Mouse (Mus musculus) forebrain, embryonic 16.5 days (tissue): ENCODE results near the gene Smug1. TPM values are rescaled to one million over a fixed set of nuclear protein-coding genes. Genes with fewer than 3 reads are reported as not detected.

Experiments
- ATAC-seq: fragments of 200-750 bp; cut with Nextera tagmentation; 2 replicates; pipeline ENCODE4 v1.8.0; 2017; ENCODE audit warnings: mild to moderate bottlenecking, moderate library complexity
- H3K27ac ChIP-seq: fragments of 300-500 bp; sonication (generic); 2 replicates; pipeline ENCODE4 v1.5.1; 2014; ENCODE audit warnings: low read length, control low read depth
- H3K27me3 ChIP-seq: fragments of 300-500 bp; sonication (generic); replicated peaks from 2 replicates; pipeline ENCODE4 v1.6.1; 2014; ENCODE audit warnings: low read length; ENCODE audit not compliant: control insufficient read depth, insufficient read depth
- H3K36me3 ChIP-seq: fragments of 300-500 bp; sonication (generic); 2 replicates; pipeline ENCODE4 v1.6.1; 2014; ENCODE audit not compliant: control insufficient read depth, insufficient read depth
- H3K4me1 ChIP-seq: fragments of 300-500 bp; sonication (generic); replicated peaks from 2 replicates; pipeline ENCODE4 v1.6.1; 2014; ENCODE audit warnings: low read length; ENCODE audit not compliant: control insufficient read depth, insufficient read depth
- H3K4me2 ChIP-seq: fragments of 300-500 bp; sonication (generic); 2 replicates; pipeline ENCODE4 v1.6.1; 2014; ENCODE audit warnings: mild to moderate bottlenecking, low read length, control low read depth
- H3K4me3 ChIP-seq: fragments of 300-500 bp; sonication (generic); replicated peaks from 2 replicates; pipeline ENCODE4 v1.5.1; 2014; ENCODE audit warnings: mild to moderate bottlenecking, low read length, control low read depth
- H3K9ac ChIP-seq: fragments of 300-500 bp; sonication (generic); replicated peaks from 2 replicates; pipeline ENCODE4 v1.6.1; 2014; ENCODE audit warnings: low read depth, low read length, control low read depth
- H3K9me3 ChIP-seq: fragments of 300-500 bp; sonication (generic); 2 replicates; pipeline ENCODE4 v1.6.1; 2016; ENCODE audit warnings: low read length; ENCODE audit not compliant: control insufficient read depth
- WGBS: fragments of 180-500 bp; shearing (Covaris S2); extraction: QIAGEN DNeasy Blood & Tissue Kit; methylation state at CpG from one replicate; pipeline ENCODE4 v1.1.7; 2014; 5-methylcytosine and 5-hydroxymethylcytosine counted together
- polyA plus RNA-seq: library from polyadenylated mRNA; unstranded; fragments of >200 nt; fragmentation: Nextera tagmentation; extraction: Ambion mirVana; gene quantifications from 2 replicates; pipeline ENCODE4 v1.2.1, GENCODE M21; 2015

Smug1 gene
- polyA plus RNA-seq, 1 experiment from 2014 or later = 28.0 TPM

DNA sequence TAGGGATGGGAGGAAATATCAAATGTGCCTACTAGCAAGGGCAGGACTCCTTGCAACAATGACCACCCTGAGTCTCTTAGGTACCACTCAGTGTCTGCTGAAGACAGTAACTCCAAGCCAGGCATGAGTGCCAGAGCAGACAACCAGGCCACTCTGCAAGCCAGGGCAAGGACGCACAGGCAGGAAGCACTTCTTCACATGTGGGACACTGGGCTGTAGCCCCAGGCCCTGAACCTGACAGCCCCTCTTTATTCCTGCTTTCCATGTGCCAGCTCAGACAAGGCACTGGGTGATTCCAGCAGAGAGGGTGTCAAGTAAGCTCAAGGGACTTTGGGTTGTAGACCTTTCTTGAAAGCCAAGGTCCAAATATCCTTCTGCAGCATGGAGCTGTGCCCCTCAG, 11.9 kb upstream of the Smug1 start:
- H3K36me3 ChIP-seq = no peaks in the 10 kb centered on the region
- H3K4me3 ChIP-seq = no peak overlapping the region
- H3K27me3 ChIP-seq = peaks cover 87% of the 10 kb centered on the region

DNA sequence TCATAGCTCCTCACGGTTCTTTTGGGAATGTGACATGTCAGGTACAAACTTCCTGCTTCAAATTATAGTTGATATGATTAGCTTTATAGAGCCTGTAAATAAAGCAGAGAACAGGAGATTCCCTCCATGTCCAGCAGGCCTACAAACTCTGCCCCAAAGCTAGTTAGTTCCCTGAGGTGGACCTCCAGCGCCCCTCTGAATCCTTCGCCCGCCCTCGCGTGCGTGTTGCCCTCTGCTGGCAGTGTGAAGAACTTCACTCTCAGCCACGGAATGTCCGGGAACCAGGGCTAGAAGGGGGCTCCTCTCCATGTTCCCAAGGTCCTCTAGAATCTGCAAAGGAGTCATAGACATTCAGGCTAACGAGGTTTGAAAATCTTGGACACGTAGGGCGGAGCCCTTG, 11.2 kb upstream of the Smug1 start:
- no peak overlapping the region for H3K27ac ChIP-seq
- H3K27me3 ChIP-seq = peaks cover 89% of the 10 kb centered on the region
- no peak overlapping the region for H3K9ac ChIP-seq
- ATAC-seq = no peak
- H3K9me3 ChIP-seq = no peaks in the 10 kb centered on the region
- WGBS = 4% methylated on average over 12 of the region's 12 CpGs
- peaks cover 13% of the 10 kb centered on the region for H3K4me1 ChIP-seq
- no peak overlapping the region for H3K4me3 ChIP-seq
- H3K36me3 ChIP-seq = no peaks in the 10 kb centered on the region
- H3K4me2 ChIP-seq = no peak overlapping the region

More for the DNA sequence above, 11.9 kb upstream of the Smug1 start:
- no peak for ATAC-seq
- Histone ChIP-seq H3K4me1 (peaks cover 20% of the 10 kb centered on the region), H3K9ac (no peak overlapping the region), H3K27ac (no peak overlapping the region), H3K4me2 (no peak overlapping the region), H3K9me3 (no peaks in the 10 kb centered on the region)
- 50% methylated on average over 1 of the region's 1 CpGs for WGBS

DNA sequence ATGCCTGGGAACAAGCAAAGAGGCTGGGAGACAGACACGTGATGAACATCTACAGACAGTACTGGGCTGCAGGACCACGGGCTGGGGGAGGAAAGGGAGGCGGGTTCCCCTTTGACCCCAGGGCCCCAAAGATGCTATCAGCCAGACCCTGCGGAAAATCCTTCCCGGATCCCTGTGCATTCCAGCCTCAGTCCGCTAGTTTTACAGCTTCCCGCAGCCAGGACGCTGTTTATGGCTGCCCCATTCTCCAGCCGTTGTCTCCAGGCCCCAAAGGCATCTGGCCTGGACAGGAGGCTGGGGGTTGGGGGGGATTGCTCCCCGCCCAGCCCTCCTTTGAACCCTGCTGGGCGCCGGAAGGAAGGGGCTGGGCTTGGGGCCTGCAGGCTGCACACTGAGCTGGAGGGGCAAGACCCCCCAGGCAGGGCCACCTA, 10.7 kb upstream of the Smug1 start:
- Histone ChIP-seq H3K4me2 (no peak overlapping the region), H3K4me1 (peaks cover 8% of the 10 kb centered on the region), H3K36me3 (no peaks in the 10 kb centered on the region), H3K27me3 (peaks cover 89% of the 10 kb centered on the region), H3K9ac (no peak overlapping the region), H3K27ac (no peak overlapping the region), H3K4me3 (no peak overlapping the region), H3K9me3 (no peaks in the 10 kb centered on the region)
- ATAC-seq = peak; percentile 19; the same call in 1 of the 2 replicates
- 5% methylated on average over 12 of the region's 12 CpGs for WGBS

DNA sequence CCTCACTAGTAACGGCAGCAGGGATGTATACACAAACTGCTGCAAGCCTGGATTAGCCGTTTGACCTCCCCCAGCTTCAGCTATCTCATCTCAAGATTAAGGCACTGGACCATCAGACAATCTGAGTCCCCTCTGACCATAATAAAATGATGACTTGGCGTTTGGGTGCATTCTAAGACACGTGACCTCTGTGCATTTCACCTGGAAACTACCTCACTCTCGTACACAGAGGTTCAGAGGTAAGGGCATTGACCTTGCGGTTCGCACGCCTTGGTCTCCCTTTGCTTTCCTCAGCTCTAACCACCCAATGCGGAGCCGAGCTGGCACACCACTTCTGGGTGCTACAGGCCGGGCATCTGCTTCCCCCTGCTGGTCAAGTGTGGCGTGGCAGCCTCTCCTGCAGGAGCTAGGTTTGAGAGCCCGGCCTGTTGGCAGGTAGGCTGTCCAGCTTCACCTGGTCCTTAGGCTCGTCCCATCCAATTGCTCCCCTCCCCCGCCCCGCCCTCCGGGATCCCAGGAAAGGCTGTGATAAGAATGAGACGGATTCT, 10.1 kb upstream of the Smug1 start:
- Histone ChIP-seq H3K9ac (no peak overlapping the region), H3K4me1 (peaks cover 4% of the 10 kb centered on the region; the same call in 1 of the 2 replicates), H3K9me3 (no peaks in the 10 kb centered on the region), H3K27ac (no peak overlapping the region), H3K4me3 (no peak overlapping the region), H3K27me3 (peaks cover 95% of the 10 kb centered on the region), H3K36me3 (no peaks in the 10 kb centered on the region), H3K4me2 (no peak overlapping the region; the same call in 1 of the 2 replicates)
- peak; percentile 81 for ATAC-seq
- 1% methylated on average over 18 of the region's 18 CpGs for WGBS

DNA sequence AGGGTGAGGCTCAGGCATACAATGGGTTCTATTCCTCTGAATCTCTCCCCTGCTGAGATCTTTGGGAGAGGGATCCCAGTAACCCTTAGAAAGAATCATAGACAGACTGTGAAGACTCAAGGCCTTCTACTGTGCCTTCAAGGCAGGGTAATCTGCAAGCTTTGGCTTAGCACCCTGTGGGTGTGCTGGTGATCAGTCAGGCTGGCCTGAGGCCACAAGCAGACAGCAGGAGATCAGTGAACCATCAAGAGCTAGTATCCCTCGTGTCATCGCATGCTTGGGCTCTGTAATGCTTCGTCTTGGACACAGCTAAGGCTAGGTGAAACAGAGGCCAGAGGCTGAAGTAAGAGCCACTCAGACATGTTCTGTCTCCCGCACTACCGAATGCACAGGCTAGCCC, 6.4 kb upstream of the Smug1 start:
- H3K4me3 ChIP-seq = no peak overlapping the region
- H3K4me1 ChIP-seq = peaks cover 21% of the 10 kb centered on the region
- H3K9ac ChIP-seq = no peak overlapping the region
- H3K27ac ChIP-seq = no peak overlapping the region
- no peaks in the 10 kb centered on the region for H3K9me3 ChIP-seq
- 72% methylated on average over 5 of the region's 5 CpGs for WGBS
- H3K36me3 ChIP-seq = no peaks in the 10 kb centered on the region
- peaks cover 98% of the 10 kb centered on the region for H3K27me3 ChIP-seq
- ATAC-seq = no peak
- no peak overlapping the region for H3K4me2 ChIP-seq

DNA sequence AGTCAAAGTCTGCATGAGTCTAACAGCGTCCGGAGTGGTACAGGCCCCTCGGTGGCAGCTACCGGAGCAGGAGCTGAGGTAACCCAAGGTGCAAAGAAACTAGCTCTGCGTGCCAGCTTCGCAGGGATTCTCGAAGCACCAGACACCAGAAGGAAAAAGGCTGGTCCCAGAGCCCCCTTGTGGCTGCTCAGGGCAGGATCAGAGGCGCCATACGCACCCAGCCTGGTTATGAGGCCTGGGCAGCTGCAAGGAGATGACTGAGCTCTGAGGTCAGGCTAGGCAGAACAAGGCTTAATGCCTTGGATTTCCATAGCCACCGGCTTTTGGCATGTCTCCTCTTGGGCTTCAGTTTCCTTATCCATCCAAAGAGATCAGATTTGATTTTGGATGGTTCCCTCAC, 5.6 kb upstream of the Smug1 start:
- 4% methylated on average over 10 of the region's 10 CpGs for WGBS

DNA sequence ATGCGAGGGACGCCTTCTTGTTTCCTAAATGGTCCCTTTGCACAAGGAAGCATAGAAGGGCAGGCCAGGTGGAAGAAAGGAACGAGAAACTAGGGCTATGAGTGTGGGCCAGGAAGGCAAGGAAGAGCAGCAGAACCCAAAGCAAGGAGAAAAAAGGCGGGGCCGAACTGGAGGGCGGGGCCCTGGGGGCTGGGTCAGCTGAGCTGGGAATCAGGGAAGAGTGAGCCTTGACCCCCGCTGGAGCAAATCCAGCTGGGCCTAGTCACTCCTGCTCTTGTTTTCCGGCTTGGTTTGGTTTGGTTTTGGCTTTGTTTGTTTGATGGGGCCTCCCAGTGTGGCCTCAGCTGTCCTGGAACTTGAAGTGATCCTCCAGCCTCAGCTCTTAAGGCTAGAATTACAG, 4.4 kb upstream of the Smug1 start:
- Histone ChIP-seq H3K36me3 (no peaks in the 10 kb centered on the region), H3K27me3 (peaks cover 99% of the 10 kb centered on the region), H3K9me3 (no peaks in the 10 kb centered on the region), H3K9ac (no peak overlapping the region), H3K4me3 (no peak overlapping the region), H3K27ac (no peak overlapping the region), H3K4me2 (no peak overlapping the region), H3K4me1 (peaks cover 17% of the 10 kb centered on the region)
- no peak for ATAC-seq
- WGBS = 10% methylated on average over 8 of the region's 8 CpGs

More for the DNA sequence above, 5.6 kb upstream of the Smug1 start:
- Histone ChIP-seq H3K9ac (no peak overlapping the region), H3K4me3 (no peak overlapping the region), H3K36me3 (no peaks in the 10 kb centered on the region), H3K4me1 (peaks cover 21% of the 10 kb centered on the region), H3K9me3 (no peaks in the 10 kb centered on the region), H3K4me2 (no peak overlapping the region), H3K27me3 (peaks cover 98% of the 10 kb centered on the region), H3K27ac (no peak overlapping the region)
- ATAC-seq = 0 out of 2 replicates have a peak, but pooled peaks have one; percentile 24

DNA sequence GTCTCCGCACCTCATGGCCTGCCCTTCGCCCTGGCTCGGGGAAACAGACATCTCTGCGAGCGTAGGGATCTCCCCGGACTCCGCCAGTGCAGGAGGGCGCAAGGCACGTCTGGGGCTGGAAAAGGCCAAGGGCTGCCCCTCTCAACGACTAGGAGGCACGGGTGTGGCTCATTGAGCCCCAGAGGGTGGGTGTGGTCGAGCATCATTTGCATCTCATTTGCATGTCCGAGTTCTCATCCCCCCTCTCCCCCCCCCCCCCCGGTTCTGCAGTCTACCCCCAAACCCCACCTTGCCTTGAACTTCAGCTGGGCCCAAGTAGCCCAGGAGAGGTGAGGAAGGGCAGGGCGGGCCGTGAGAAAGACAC, 3.4 kb upstream of the Smug1 start:
- peaks cover 95% of the 10 kb centered on the region for H3K27me3 ChIP-seq
- H3K4me1 ChIP-seq = peaks cover 21% of the 10 kb centered on the region
- no peaks in the 10 kb centered on the region for H3K36me3 ChIP-seq
- no peaks in the 10 kb centered on the region for H3K9me3 ChIP-seq
- peak overlapping the region; percentile 95 for H3K4me2 ChIP-seq
- H3K9ac ChIP-seq = no peak overlapping the region
- no peak overlapping the region for H3K27ac ChIP-seq
- 6% methylated on average over 15 of the region's 16 CpGs for WGBS
- ATAC-seq = no peak
- H3K4me3 ChIP-seq = 0 out of 2 replicates have a peak overlapping the region, but pooled peaks have one; percentile 0

DNA sequence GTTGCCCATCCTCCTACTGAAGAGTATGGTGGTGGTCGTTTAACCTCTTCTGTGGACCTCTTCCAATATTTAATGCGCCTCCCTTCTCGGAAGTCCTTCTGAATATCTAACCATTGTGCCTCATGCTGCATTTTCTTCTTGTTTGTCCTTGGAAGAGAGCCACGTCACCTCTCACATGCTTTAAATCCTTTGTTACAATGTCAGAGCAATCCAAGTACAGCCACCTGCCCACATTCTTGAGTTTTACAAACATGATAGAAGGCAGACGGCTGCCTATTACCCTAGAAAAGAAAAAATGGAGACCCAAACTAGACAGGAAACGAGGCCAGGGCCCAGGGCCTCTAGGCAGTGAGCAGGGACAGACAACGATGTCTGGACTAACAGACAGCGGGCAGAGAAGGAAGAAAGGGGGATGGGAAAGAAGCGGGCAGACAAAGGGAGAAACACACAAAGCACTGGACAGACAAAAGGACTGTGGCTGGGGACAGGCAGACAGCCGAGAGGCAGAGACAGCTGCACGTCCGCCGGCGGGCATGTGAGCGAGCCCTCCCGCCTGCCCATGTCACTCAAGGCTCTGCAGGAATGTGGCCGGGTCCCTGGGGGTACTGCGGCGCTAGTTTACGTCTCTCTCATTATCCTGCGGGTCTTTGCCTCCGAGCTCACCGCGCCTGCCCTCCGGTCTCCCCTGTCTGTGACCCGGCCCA, 2.9 kb upstream of the Smug1 start:
- Histone ChIP-seq H3K4me2 (peak overlapping the region; percentile 95), H3K27ac (no peak overlapping the region)
- WGBS = under 1% methylated on average over 26 of the region's 26 CpGs

More for the DNA sequence above, 2.9 kb upstream of the Smug1 start:
- peaks cover 90% of the 10 kb centered on the region for H3K27me3 ChIP-seq
- H3K4me1 ChIP-seq = peaks cover 24% of the 10 kb centered on the region
- peak overlapping the region; percentile 54 for H3K4me3 ChIP-seq
- no peaks in the 10 kb centered on the region for H3K9me3 ChIP-seq
- H3K36me3 ChIP-seq = no peaks in the 10 kb centered on the region
- no peak for ATAC-seq
- H3K9ac ChIP-seq = no peak overlapping the region
